Mouse (Mus musculus) G1E (cell line): Measurements from ENCODE around the gene Mob1b. TPM values are rescaled to one million over a fixed set of nuclear protein-coding genes. Genes with fewer than 3 reads are reported as not detected.

Source experiments
- ATAC-seq: 2 replicates; pipeline ENCODE4 v1.8.0; 2016; ENCODE audit warnings: mild to moderate bottlenecking; ENCODE audit not compliant: insufficient number of reproducible peaks, poor library complexity, low FRiP score, severe bottlenecking; ENCODE audit errors: extremely low read depth
- DNase-seq: peaks from one replicate; pipeline ENCODE4 v3.0.0; 2012; ENCODE audit warnings: low spot score
- H3K27me3 ChIP-seq: 2 replicates; pipeline ENCODE4 v1.6.1; 2012; ENCODE audit warnings: mild to moderate bottlenecking, low read length, inconsistent platforms; ENCODE audit not compliant: insufficient read depth
- H3K36me3 ChIP-seq: replicated peaks from 2 replicates; pipeline ENCODE3; 2012; ENCODE audit warnings: mild to moderate bottlenecking, inconsistent platforms
- H3K4me1 ChIP-seq: 2 replicates; pipeline ENCODE4 v1.6.1; 2012; ENCODE audit warnings: low read depth, low read length, inconsistent platforms, mixed read lengths; ENCODE audit not compliant: insufficient read depth
- H3K4me3 ChIP-seq: 2 replicates; pipeline ENCODE4 v1.5.1; 2012; ENCODE audit warnings: low read depth, mild to moderate bottlenecking, inconsistent platforms, low read length, moderate library complexity, mixed read lengths
- H3K9me3 ChIP-seq: replicated peaks from 2 replicates; pipeline ENCODE4 v1.6.1; 2012; ENCODE audit warnings: inconsistent platforms
- CTCF ChIP-seq: IDR thresholded peaks from 2 replicates; pipeline ENCODE4 v1.5.1; 2012; ENCODE audit warnings: low read depth, low read length, inconsistent platforms, mixed read lengths
- GATA1 ChIP-seq: IDR thresholded peaks from 2 replicates; pipeline ENCODE4 v1.6.1; 2012; ENCODE audit warnings: borderline replicate concordance, low read length, inconsistent platforms, mixed read lengths
- GATA2 ChIP-seq: IDR thresholded peaks from 2 replicates; pipeline ENCODE4 v1.6.1; 2012; ENCODE audit warnings: low read depth, low read length, inconsistent platforms, borderline replicate concordance
- POLR2AphosphoS5 ChIP-seq: IDR thresholded peaks from 2 replicates; pipeline ENCODE4 v1.6.1; 2012; ENCODE audit warnings: low read depth, low read length, inconsistent platforms; ENCODE audit not compliant: insufficient replicate concordance
- TAL1 ChIP-seq: conservative IDR thresholded peaks from 2 replicates; pipeline ENCODE4 v1.6.1; 2012; ENCODE audit warnings: low read depth, low read length, inconsistent platforms, mixed read lengths
- polyA plus RNA-seq: library from polyadenylated mRNA; stranded (reverse); fragments of >175 nt; gene quantifications from 2 replicates; pipeline ENCODE4 v1.2.3, GENCODE M21; 2012
- total RNA-seq, 2 experiments: library from RNA; stranded (forward) in 1 of 2; stranded (reverse) in 1 of 2; fragments of 200-1000 nt in 1 of 2; fragments of >200 nt in 1 of 2; fragmentation: Nextera tagmentation in 1 of 2; gene quantifications; 2 replicates each; pipeline ENCODE4 v1.2.3; 2014 to 2017

Gene Mob1b
- 47.9 and 53.0 TPM in 2 replicates for total RNA-seq (2014; fragmentation: Nextera tagmentation)
- 16.7 and 20.7 TPM in 2 replicates for total RNA-seq (2017)
- polyA plus RNA-seq, result 18.4 and 19.5 TPM in 2 replicates

DNA sequence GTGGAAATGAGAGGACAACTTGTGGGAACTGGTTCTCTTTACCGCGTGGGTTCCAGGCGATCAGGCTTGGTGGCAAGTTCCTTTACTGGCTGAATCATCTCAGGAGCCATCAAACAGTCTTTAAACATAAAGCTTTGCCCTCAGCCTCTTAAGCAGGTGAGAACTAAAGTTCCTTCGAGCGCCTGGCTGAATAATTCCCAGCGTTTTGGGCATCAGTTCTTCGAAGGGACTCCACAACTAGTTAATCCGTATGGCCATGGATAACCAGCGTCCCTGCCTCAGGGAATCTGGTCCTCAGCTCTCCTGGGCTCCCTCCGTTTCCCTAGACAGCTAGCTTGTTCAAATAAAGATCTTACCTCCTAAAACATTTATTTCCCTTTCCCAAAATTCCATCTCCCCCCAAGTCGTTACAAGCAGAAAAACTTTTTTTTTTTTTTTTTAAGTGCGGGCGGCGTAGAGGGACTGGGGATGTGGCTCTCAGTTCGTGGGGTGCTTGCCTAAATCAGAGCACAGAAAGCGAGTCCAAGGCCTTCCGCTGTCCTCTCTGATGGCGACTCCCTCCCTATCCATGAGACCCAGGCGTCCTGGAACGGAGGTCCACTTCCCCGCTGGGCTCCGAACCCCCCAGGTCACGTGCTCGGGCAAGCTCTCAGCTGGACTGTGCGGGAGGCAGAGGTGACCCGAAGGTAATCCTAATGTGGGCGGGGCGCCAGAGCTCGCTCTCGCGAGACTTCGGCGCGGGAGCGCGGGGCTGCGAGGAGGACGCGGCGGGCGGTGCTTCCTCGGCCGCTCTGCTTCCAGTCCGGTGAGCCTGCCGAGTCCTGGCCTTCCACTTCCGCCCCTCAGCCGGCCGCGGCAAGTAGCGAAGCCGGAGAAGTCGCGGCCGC lies at the start of gene Mob1b:
Gene Mob1b, plus strand, starts transcription at position 740 of the 887 bp plus-strand sequence.
- peaks cover 18% of the 10 kb centered on the region for H3K36me3 ChIP-seq
- TF ChIP-seq GATA2 (no peak), POLR2AphosphoS5 (peak; percentile 85; the same call in 1 of the 2 replicates), GATA1 (no peak), TAL1 (no peak), CTCF (no peak)
- DNase-seq, result peak; percentile 76
- ATAC-seq, result peak; percentile 36
- no peaks in the 10 kb centered on the region; the same call in 1 of the 2 replicates for H3K27me3 ChIP-seq
- H3K9me3 ChIP-seq, result no peaks in the 10 kb centered on the region
- peaks cover 42% of the 10 kb centered on the region for H3K4me1 ChIP-seq
- peak within 1 kb of the TSS; percentile 84 for H3K4me3 ChIP-seq

DNA sequence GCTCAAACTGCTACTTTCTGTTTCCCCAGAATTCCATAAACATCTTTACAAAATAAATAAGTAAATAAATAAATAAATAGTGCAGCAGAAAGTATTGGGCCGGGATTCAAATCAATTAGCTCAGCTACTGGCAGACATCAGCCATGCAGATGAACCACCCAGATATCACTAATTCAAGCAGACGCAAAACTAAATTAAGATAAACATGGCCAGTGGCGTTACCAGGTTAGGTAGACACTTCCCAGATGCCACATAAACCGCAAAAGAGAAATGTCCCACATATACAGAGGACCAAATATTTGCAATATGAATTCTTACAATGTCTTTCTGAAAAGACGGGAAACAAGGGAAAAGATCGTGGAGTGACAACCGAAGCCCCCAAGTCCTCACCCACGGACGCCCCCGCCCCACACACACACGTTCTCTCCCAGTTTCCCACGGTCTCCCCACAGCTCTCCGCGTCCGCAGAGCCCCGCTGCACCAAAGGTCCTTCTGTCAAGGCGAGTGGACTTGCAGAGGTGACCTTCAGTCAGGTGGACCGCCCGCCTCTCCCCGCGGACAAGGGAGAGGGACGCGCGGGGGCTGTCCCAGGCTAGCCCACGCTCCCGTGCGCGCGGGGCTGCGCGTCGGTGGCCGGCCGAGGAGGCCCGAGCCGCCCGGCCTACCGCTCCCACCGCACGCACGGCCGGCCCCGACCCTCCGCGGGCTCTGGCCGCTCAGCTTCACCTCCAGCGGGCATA lies 45.8 kb upstream of the Mob1b start:
- no peak for TF ChIP-seq GATA1
- TF ChIP-seq CTCF, result no peak
- no peak for TF ChIP-seq TAL1
- no peak for TF ChIP-seq GATA2
- TF ChIP-seq POLR2AphosphoS5, result no peak
- no peak; the same call in 1 of the 2 replicates for ATAC-seq
- peaks cover 13% of the 10 kb centered on the region for H3K4me1 ChIP-seq
- H3K9me3 ChIP-seq, result no peaks in the 10 kb centered on the region
- peaks cover 38% of the 10 kb centered on the region for H3K36me3 ChIP-seq
- DNase-seq, result peak; percentile 14
- peak overlapping the region; percentile 94 for H3K4me3 ChIP-seq
- H3K27me3 ChIP-seq, result peaks cover 11% of the 10 kb centered on the region

DNA sequence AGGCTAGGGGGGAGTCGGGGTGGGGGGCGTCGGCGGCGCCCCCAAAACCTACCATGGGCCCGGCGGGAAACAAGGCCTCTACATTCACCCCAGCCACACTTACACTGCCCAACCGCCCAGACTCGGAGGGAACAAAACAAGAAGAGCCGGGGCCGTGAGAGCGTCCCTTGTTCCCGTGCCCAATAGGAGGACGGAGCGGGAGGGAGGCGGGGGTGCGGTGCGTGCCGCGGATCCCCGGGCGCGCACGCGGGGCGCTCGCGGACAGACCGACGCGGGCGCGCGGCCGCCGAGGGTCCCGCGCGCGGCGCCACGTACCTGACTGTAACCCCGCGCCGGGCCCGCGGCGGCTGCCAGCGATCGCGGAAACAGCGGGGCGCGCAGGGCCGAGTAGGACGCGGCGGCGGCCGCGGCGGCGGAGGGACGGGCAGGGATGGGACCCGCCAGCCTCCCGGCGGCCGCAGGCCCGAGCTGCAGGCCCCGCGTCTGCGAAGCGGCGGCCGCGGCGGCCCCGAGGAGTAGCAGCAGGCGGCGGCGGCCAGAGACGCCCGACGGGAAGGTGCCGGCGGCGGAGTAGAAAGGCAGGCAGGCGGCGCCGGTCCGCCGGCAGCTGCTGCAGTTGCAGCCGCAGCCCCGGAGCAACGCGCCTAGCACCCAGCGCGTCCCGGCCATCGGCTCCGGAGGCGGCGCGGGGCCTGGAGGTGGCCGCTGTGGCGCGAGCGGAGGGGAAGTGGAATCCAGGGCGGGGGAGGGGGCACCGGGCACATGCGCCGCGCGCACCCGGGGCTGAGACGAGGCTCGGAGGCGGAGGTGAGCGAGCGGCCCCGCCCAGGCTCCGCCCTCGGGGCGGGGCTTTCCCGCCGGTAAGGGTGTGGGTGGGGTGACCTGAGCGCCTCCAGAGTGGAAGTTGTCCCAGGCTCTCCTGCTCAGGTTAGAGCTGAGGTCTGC lies 44.9 kb upstream of the Mob1b start, which contains the start of gene Grsf1:
Gene Grsf1, minus strand, starts transcription at position 729 of the 945 bp plus-strand sequence.
- peaks cover 15% of the 10 kb centered on the region for H3K27me3 ChIP-seq
- H3K9me3 ChIP-seq, result no peaks in the 10 kb centered on the region
- H3K4me1 ChIP-seq, result peaks cover 13% of the 10 kb centered on the region
- peaks cover 30% of the 10 kb centered on the region for H3K36me3 ChIP-seq
- peak; percentile 76 for ATAC-seq
- TF ChIP-seq POLR2AphosphoS5, result no peak
- no peak for TF ChIP-seq GATA1
- TF ChIP-seq TAL1, result no peak
- no peak for TF ChIP-seq GATA2
- no peak for TF ChIP-seq CTCF
- H3K4me3 ChIP-seq, result peak within 1 kb of the TSS; percentile 94
- DNase-seq, result peak; percentile 89

DNA sequence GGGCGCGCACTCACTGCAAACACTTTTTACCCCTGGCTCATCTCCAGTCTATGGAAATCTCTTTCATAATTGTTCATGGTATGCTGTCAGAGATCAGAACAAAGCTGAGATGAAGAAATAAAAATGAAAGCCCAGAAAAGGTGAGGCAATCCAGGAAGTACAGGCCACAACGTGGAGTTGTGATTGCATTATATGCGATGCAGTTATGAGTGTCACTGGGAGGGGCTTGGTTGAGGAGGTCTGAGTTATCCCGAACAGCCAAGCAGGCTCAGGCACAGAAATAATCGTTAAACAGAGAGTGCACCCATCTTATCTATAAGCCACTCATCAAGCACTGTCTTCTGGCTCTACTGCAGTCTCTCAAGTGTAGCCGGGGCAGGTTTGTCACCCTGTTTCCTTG lies 41.7 kb upstream of the Mob1b start:
- TF ChIP-seq CTCF (no peak), POLR2AphosphoS5 (no peak), GATA2 (no peak), TAL1 (no peak), GATA1 (no peak)
- Histone ChIP-seq H3K36me3 (peaks cover under 1% of the 10 kb centered on the region), H3K9me3 (no peaks in the 10 kb centered on the region), H3K4me3 (no peak overlapping the region), H3K27me3 (peaks cover 37% of the 10 kb centered on the region), H3K4me1 (peaks cover 6% of the 10 kb centered on the region)
- no peak for DNase-seq
- no peak for ATAC-seq

DNA sequence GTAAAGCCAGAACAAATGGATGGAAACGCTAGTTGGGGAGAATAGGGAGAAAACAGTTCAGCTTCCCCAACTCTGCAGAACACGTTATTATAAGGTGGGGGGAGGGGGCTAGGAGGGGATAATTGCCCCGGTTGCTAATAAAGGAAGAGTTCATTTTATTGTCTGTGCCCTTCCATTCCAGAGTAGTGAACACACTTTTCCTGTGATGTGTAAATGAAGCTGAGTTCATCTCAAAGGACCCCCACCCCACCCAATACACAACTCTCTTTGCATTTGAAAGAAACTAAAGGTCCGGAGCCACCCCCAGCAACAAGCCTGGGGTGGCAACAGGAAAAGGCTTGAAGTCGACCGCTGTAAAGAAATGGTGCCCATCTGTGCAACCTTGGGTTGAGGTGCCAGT lies 41.3 kb upstream of the Mob1b start:
- Histone ChIP-seq H3K4me3 (no peak overlapping the region), H3K27me3 (peaks cover 41% of the 10 kb centered on the region), H3K4me1 (peaks cover 5% of the 10 kb centered on the region), H3K36me3 (no peaks in the 10 kb centered on the region), H3K9me3 (no peaks in the 10 kb centered on the region)
- no peak for DNase-seq
- no peak for TF ChIP-seq TAL1
- no peak for TF ChIP-seq GATA1
- TF ChIP-seq CTCF, result no peak
- no peak for TF ChIP-seq GATA2
- TF ChIP-seq POLR2AphosphoS5, result no peak
- no peak for ATAC-seq
